23 mouse cellular contexts compared by ENCODE assay signal in genomic region chr5:32127927-32128326, GRCm38 (mm10). TPM values are rescaled to one million over a fixed set of nuclear protein-coding genes. Genes with fewer than 3 reads are reported as not detected.
A peak's percentile ranks its signal among the peaks of the same experiment; 100 is the strongest.
DNase-seq lines count a peak whose midpoint lies in the region; ATAC-seq and TF ChIP-seq lines count a peak whose summit lies in the region.
"Had no signal": no experiment of that assay in that cellular context is flagged by ENCODE, and none has a peak within 500 bp of the region (broad histone marks: within the 10 kb centered on the region; RNA-seq: fewer than 3 reads in every experiment).

No protein-coding gene starts in this region.

- ATAC-seq in lung, postnatal 0 days = no peak
- ATAC-seq: activated CD4-positive, CD25-positive, alpha-beta regulatory T cell, adult 4 months; forebrain, embryonic 15.5 days; intestine, postnatal 0 days had no signal

- no peaks in the 10 kb centered on the region for H3K27me3 ChIP-seq in lung, postnatal 0 days (replicated peaks; ENCODE audit: insufficient read depth, low read length)

- DNase-seq in cerebellum, postnatal 10 days = peak; percentile 84 to 85
- DNase-seq in cerebellum, adult 18-20 months = no peak
- DNase-seq in cerebellum, postnatal 36 days = peak; percentile 23 to 31
- DNase-seq in cerebellum, adult 9-11 months = no peak
- DNase-seq in gastrocnemius, postnatal 14 days = peak; percentile 47
- DNase-seq in gastrocnemius, postnatal 10 days = no peak
- DNase-seq in lung, postnatal 10 days = peak; percentile 8
- DNase-seq in lung, postnatal 0 days (ENCODE audit: low spot score) = no peak
- DNase-seq: adrenal gland, postnatal 10 days; adrenal gland, postnatal 36 days; embryo, embryonic 11 days; kidney, adult 2 months had no signal

- intact Hi-C loops in gastrocnemius, postnatal 14 days (cut with DNase I; ENCODE audit: low total_unique reads) = no loop called here

- TF ChIP-seq EP300 in lung, postnatal 0 days (IDR thresholded peaks at IDR 0.05) = no peak

- no peak for TF ChIP-seq CTCF in lung, postnatal 0 days (IDR thresholded peaks at IDR 0.05)

- no peak overlapping the region for H3K9ac ChIP-seq in lung, postnatal 0 days (replicated peaks; ENCODE audit: low read depth)
- H3K9ac ChIP-seq: embryonic facial prominence, embryonic 13.5 days; forebrain, embryonic 12.5 days; forebrain, embryonic 15.5 days; heart, embryonic 12.5 days; heart, embryonic 15.5 days; hindbrain, embryonic 12.5 days; hindbrain, embryonic 15.5 days had no signal

- H3K27ac ChIP-seq in lung, postnatal 0 days (ENCODE audit: low read length) = no peak overlapping the region
- H3K27ac ChIP-seq: embryonic facial prominence, embryonic 10.5 days; embryonic facial prominence, embryonic 13.5 days; forebrain, embryonic 12.5 days; forebrain, embryonic 15.5 days; heart, embryonic 15.5 days; hindbrain, embryonic 12.5 days; hindbrain, embryonic 15.5 days had no signal

- 32% methylated on average over 3 of the region's 3 CpGs for WGBS in lung, postnatal 0 days

- H3K4me2 ChIP-seq in lung, postnatal 0 days (replicated peaks; ENCODE audit: low read depth, low read length) = no peak overlapping the region
- H3K4me2 ChIP-seq: embryonic facial prominence, embryonic 13.5 days; forebrain, embryonic 12.5 days; forebrain, embryonic 15.5 days; heart, embryonic 12.5 days; heart, embryonic 15.5 days; hindbrain, embryonic 12.5 days; hindbrain, embryonic 15.5 days had no signal

- no peaks in the 10 kb centered on the region for H3K36me3 ChIP-seq in lung, postnatal 0 days (ENCODE audit: insufficient read depth, low read length)
- H3K36me3 ChIP-seq: embryonic facial prominence, embryonic 10.5 days; embryonic facial prominence, embryonic 13.5 days; forebrain, embryonic 12.5 days; forebrain, embryonic 15.5 days; heart, embryonic 12.5 days; heart, embryonic 15.5 days; hindbrain, embryonic 12.5 days; hindbrain, embryonic 15.5 days had no signal

- H3K4me1 ChIP-seq in lung, postnatal 0 days (ENCODE audit: insufficient read depth, low read depth, low read length) = no peaks in the 10 kb centered on the region
- H3K4me1 ChIP-seq: heart, embryonic 12.5 days had no signal

- no peaks in the 10 kb centered on the region for H3K9me3 ChIP-seq in lung, postnatal 0 days (ENCODE audit: low read length)
- H3K9me3 ChIP-seq: embryonic facial prominence, embryonic 10.5 days; embryonic facial prominence, embryonic 13.5 days; forebrain, embryonic 12.5 days; forebrain, embryonic 15.5 days; heart, embryonic 12.5 days; heart, embryonic 15.5 days; hindbrain, embryonic 12.5 days; hindbrain, embryonic 15.5 days had no signal

- no peak overlapping the region for H3K4me3 ChIP-seq in lung, postnatal 0 days (ENCODE audit: low read depth, low read length)
- H3K4me3 ChIP-seq: embryonic facial prominence, embryonic 10.5 days; embryonic facial prominence, embryonic 13.5 days; erythroblast, embryonic 14.5 days; forebrain, embryonic 12.5 days; forebrain, embryonic 15.5 days; heart, embryonic 12.5 days; heart, embryonic 15.5 days; hindbrain, embryonic 12.5 days; hindbrain, embryonic 15.5 days had no signal

RNA-seq across cellular contexts. Expression of gene Fosl2, which starts 7.7 kb away (rescaled TPM):
- total RNA-seq in gastrocnemius, postnatal 14 days (2021) = 10 to 100 TPM; 24.1 to 24.9 TPM
- total RNA-seq in gastrocnemius, postnatal 10 days (2021) = 10 to 100 TPM; 30.2 to 33.1 TPM
- 7.9 and 8.9 TPM in 2 replicates for polyA plus RNA-seq in lung, postnatal 0 days (2015; fragmentation: Nextera tagmentation; extraction: Ambion mirVana)

Comparison
In these comparisons a context has a peak if more than half of its experiments do, and no peak if none do; other contexts are left out.
1. DNase-seq: peak in cerebellum, postnatal 10 days (2 of 2), cerebellum, postnatal 36 days (2 of 2), gastrocnemius, postnatal 14 days (single experiment) and lung, postnatal 10 days (single experiment); none in cerebellum, adult 18-20 months (0 of 2), cerebellum, adult 9-11 months (single experiment), gastrocnemius, postnatal 10 days (single experiment) and lung, postnatal 0 days (single experiment).